Mouse (Mus musculus) adrenal gland, adult 2 months (tissue): Measurements from ENCODE around the gene Timm8a2. TPM values are rescaled to one million over a fixed set of nuclear protein-coding genes. Genes with fewer than 3 reads are reported as not detected.
A peak's percentile ranks its signal among the peaks of the same experiment; 100 is the strongest.
"Not testable (repeated sequence)": the region's sequence is repeated elsewhere in the genome, so short reads cannot be mapped to it uniquely, and the experiment has no call there.

Experiments used
- DNase-seq: peaks from one replicate; pipeline ENCODE4 v3.0.0; 2021
- polyA plus RNA-seq: library from polyadenylated mRNA; depleted of rRNA; stranded (reverse); fragments of >200 nt; gene quantifications from 2 replicates; pipeline ENCODE4 v1.2.3, GENCODE M21; 2012; rRNA removed
- total RNA-seq, 2 experiments: library from RNA; stranded (reverse); gene quantifications; 2 replicates each; pipeline ENCODE4 v1.2.3; 2021

The Timm8a2 gene
- total and polyA plus RNA-seq, 3 experiments: not detected

DNA sequence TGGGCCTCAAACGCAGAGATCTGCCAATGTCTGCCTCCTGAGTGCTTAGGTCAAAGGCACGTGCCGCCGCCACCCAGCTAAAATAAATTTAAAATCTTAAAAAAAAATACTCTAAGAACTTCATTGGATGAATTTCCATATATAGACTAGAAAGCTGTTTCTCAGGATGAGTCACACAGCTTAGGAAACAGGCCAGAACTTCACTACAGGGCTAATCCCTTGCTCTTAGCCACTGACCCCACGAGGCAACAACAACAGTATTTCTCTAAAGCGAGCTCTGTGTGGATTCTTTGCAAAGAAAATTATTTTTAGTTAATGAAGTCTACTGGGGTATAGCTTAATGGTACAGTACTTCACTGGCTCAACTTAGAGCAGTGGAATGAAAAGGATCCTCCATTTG, 26.9 kb downstream of the Timm8a2 start:
- no peak for DNase-seq

DNA sequence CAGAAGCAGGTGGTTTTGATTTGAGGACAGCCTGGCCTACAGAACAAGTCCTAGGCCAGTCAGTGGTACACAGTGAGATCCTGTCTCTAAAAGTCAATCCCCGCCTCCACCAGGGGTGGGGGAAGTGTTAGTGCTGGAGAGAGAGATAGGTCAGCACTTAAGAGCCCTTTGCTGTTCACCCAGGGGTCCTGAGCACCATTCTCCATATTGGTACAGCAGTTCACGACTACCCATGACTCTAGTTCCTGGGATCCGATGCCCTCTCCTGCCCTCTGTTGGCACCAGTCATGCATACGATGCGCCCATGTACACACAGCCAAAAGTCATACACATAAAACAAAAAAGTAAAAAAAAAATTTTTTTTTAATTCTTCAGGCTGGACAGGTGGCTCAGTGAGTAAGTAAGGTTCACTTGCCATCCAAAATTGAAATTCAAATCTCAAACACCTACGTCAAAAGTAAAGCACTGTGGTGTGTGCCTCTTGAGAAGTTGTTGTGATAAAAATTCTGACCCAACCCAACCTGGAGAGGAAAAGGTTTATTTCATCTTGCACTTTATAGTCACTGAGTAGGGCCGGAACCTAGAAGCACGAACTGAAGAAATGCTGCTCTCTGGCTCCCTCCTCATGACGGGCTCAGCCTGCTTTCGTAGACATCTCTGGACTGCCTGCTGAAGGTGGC, 28.1 kb downstream of the Timm8a2 start:
- DNase-seq: no peak

DNA sequence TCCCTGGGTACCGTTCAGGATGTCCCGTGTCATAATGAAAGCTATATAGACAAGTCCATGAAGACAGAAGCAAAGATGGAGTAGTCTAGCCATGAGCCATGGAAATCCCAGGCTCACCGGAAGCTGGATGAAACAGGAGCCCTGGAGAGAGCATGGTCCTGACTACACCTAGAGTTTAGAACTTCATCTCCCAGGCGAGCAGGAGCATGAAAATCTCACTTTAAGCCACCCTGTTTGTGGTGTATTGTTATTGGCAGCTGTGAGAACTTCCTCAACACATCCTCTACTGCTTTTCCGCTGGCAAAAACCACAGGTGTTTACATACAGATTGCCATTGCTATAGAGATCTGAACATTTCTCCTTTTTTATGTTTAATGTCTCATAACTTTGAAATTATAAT, 29.1 kb downstream of the Timm8a2 start:
- DNase-seq: no peak

DNA sequence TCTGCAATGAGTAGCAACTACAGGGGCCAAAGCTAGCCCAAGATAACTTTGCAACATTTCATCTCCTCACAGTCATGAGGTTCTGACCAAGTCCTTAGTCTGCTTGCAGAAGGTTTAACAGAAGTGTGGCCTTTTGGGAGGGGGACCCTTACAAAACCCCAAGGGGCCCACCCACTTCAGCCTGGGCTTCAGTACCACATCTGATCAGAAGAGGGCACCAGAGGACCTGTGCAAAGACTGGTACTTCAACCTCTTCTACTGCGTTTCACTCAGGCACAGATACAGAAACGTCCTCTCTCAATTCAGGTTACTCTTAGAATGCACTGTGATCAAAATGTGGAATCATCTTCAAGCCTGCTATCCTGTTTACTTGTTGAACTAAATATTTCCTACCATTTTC, 30.0 kb downstream of the Timm8a2 start:
- peak; percentile 39 for DNase-seq

DNA sequence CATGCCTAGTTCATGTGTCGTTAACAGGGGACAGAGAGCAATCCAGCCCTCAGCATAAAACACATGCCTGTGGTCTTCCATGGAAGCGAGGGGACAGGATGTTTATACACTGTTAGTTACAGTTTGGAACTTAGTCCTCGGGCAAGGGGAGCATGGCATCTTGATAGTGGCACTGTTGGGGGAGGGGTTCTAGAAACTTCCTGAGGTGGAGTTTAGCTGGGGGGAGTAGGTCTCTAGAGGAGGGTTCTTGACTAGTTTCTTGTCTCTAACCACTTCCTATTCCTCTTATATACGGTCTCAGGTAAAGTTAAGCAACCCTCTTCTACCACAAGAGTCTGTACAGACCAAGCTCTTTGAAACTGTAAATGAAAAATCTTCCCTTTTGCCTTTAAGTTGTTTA, 31.8 kb downstream of the Timm8a2 start:
- DNase-seq: no peak

DNA sequence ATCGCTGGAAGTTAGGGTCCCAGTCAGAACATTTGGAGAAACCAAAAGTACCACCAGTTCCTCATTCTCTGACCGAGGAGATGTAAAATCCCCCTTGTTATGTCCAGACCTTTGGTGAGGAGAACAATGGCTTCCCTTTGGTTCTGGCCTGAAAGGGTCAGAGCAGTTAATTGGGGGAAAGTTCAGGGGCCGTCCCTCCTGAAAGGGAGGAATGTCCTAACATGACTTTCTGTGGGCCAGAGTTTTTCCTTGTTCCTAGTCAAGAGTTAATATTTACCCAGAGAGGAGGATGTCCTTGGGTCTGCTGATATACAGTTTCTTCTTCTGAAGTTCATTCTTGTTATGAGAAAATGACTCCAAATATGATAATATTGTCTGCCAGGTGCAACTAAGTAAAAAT, 33.6 kb downstream of the Timm8a2 start:
- not testable (repeated sequence) for DNase-seq

DNA sequence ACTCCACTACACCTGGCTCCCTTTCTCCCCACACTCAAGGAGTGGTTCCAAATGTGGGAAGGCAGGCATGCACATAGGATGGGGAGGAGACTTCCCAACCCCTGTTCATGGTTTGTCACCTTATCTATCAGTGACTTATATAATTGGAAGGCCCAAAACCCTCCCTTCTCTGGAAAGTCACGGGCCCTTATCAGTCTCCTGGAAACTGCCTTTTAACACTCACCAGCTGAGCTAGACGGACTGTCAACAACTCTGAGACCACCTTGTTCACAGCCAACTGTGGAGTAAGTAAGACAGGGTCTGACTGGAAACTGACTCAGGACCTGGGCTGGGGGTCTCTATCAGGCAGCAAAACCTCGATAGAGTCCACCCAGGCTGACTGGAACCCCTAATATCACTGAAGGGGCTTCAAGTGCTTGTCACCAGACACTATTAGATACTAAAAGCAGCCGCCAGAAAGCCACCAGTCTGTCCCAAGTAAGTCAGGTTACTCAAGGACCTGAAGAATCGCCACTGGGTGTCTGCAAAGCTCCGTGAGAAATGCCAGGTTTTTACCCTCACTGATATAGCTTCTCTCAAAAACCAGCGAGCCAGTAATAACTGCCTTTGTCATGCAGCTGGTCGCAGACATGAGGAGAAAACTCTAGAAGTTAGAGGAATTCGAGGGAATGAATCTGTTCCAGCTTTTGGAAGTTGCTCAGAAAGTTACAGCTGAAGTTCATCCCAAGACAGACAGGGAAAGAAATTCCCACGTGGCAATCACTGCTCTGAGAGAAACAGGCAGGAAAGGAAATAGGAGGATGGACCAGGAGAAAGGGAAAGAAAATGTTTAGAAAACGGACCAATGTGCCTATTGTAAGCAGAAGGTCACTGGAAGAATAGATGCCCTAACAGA, 34.6 kb downstream of the Timm8a2 start:
- no peak for DNase-seq

DNA sequence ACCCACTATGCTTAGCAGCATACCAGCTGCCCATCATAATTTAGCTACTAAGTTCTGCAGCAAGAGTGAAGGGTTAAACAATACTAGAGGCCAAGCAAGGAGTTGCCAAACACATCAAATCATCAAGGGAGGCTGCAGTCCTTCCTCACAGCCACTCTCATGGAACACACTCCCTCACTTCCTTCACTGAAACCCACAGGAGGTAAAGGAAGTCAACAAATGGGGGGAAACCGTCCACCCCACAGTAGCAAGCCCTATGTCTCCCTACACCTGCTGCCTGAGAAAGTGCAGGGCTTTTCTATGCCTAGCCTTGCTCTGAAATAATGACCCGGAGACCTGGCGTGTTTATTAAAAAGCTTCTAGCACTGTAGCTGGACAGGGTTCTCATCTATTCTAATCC, 35.5 kb downstream of the Timm8a2 start:
- no peak for DNase-seq

DNA sequence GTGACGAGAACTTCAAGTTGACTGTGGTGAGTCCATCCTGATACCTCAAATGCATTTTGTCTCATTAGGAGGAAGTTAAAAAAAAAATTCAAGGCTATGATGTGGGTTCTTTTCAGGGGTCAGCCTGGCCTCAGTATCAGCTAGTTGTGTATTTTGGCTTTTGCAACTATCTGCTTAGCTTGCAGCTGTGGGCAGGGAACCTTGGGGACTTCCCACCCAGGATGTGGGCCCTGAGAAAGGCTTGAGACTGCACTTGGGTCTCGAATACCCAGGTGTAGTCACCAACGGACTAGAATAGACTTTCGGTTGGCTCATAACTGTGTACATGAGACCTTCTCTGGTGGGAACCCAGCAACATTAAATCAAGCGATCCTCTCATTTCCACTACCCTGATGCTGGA, 38.9 kb downstream of the Timm8a2 start:
- no peak for DNase-seq

DNA sequence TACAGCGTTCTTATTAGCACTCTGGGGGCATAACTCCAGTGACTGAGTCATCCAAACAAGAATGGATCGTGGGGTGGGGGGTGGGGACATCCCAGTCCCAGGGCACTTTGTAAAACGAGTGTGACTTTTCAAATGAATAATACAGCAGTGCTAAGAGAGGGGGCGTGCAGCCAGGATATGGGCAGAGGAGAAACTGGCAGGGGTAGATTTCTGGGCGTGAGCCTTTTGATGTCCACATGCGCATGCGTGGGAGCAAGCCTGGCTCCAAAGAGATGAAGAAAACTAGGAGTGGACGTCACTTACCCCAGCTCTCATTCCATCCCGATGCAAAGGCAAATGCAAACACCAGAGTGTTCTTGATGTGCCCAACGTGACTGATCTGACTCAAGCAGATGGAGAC, 39.9 kb downstream of the Timm8a2 start:
- DNase-seq: no peak

DNA sequence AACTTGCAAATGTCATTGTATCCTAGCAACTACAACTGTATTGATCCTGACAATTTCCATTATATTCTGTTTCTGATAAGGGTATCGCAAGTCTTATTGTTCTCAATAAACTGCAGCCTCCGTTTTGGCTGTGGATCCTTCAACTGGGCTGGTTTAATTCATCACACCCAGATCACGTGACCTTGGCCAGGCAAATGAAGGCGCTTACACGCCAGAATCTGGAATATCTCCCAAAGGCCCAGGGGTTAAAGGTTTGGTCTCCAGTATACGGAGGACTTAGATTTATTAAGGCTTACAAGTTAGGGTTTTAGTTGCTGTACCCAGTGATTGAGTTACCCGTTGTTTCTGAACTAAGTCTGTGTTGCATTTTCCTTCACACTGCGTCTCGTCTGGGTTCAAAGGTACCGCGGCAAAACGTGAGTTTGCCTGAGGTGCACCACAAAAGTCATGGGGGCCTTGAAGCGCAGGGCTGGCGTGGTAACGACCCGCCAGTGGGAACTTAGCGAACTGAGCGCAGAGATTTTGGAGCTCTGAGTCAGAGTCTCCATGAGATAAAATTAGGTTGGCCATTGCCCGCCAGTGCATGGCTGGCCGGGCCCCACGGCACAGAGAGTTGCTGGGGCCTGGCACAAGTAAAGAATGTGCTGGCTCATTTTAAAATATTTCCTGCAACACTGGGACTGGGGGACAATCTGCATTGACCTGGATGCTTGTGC, 41.2 kb downstream of the Timm8a2 start:
- no peak for DNase-seq

DNA sequence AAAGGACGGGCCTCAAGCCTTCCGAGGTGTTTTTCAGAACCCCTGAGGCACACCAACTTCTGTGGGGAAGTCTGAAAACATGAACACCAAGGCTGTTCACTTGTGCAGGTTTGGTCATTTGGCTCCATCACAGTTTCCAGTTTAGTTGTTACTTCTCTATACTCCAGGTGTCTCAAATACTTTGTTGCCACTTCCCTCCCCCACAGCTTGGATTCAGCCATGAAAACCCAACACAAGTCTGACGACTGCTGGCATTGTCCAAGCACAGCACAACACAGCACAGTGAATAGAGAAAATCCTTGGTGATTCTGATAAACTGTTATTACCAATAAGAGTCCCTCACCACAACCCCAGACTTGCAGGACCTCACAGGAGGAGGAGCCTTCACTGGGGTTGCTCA, 42.5 kb downstream of the Timm8a2 start:
- DNase-seq: no peak

DNA sequence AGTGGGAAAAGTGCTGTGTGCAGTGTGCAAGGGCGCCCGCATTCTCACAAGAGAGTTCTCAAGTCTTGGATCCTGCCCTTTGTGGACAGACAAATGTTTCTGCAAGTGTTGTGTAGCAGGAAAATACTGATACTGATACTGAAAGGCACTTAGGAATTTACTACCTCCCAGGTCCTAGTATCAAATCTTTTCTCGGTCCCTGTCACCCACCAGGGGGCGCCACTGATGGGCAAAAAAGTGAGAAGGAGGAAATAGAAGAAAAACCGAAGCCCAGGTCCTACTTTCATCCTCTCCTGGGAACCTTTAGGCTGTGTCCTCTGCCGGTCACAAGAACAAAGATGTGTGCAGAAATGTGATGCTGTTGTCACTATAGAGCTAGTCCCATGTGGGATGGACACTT, 45.0 kb downstream of the Timm8a2 start:
- peak; percentile 43 for DNase-seq

DNA sequence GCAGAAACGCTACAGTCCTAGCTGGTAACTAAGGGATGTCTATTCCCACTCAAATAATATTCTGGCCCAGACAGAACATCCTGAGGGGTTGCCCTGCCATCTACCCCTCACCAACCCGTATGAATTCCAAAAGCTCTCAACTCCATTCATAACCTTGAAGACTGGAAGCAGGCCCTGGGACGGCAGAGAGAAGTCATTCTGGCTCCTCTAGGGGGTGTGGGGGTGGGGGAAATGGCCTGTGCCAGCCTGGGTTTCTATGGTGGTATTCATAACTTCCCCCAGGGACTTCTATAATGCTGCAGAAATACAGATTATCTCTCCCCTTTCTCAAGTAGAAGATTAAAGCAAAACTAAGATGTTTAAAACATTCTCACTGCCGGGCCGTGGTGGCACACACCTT, 45.4 kb downstream of the Timm8a2 start:
- DNase-seq: no peak

DNA sequence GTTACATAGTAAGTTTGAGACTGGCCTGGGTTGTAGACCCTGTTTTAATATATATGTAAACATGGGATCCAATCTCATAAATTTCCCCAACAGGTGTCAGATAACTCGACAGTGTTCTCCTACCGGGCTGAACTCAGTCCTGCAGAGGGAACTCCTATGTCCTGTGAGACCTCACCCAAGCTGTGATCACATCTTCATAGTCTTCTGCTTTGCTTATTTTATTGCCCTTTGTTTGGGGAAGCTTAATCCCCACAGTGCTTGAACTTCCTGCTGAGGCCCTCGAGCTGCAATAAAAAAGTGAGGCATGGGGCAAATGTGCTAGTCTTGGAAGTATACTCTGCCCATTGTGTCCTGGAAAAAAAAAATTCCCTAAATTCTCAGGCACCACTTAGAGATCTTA, 46.8 kb downstream of the Timm8a2 start:
- DNase-seq: no peak

DNA sequence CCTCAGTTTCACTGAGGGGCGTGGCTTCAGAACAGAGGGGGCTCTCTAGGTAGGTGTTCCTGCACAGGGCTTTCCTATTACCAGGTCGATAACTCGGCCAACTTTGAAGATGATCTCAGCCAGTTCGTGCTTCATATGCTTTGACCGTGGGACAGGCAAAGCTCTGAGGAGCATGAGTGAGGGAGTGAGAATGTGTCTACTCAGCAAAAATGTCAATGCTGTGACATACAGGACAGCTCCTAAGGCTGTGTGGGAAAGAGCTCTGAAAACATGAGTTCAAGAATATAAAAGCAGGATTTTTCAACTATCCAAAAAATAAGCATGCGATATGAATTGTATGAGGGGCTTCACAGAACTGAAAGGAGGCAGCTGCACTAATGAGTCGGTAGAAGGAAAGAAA, 49.0 kb downstream of the Timm8a2 start:
- DNase-seq: no peak

DNA sequence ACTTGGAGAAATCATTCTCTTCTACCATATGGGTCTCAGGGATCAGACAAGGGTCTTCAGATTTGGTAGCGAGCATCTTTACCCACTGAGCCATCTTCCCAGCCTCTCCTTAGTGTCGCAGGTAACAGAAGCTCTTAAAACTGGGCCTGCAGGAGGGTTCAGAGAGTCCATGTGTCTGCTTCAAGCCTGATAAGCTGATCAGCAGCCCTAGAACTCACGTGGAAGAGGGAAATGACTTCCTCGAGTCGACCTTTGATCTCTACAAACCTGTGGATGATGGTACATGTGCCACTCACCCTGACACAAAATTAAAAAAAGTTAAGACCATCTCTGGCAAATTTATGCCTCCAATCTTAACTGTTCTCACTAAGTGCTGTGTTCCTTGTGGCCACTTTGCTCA, 53.5 kb downstream of the Timm8a2 start:
- no peak for DNase-seq

Other genes with a start within 250 kb of the Timm8a2 start
- 10 to 100 TPM; 18.6 to 29.2 TPM for gene Dock9, start 236.8 kb upstream of the Timm8a2 start, total RNA-seq
- 8.0 and 10.0 TPM in 2 replicates for gene Dock9, start 236.8 kb upstream of the Timm8a2 start, polyA plus RNA-seq
- gene Ubac2, start 156.1 kb upstream of the Timm8a2 start, total RNA-seq: 10 to 100 TPM; 30.4 to 42.2 TPM
- 66.7 and 69.0 TPM in 2 replicates for gene Ubac2, start 156.1 kb upstream of the Timm8a2 start, polyA plus RNA-seq
- under 1 TPM in 1 of 2 experiments, not detected in 1; 0.38 TPM for gene Gpr18, start 118.9 kb upstream of the Timm8a2 start, total RNA-seq
- gene Gpr18, start 118.9 kb upstream of the Timm8a2 start, polyA plus RNA-seq: 0.12 and 0.27 TPM in 2 replicates
- 1 to 10 TPM in 1 of 2 experiments, under 1 TPM in 1; 0.35 to 1.5 TPM for gene Gpr183, start 69.5 kb upstream of the Timm8a2 start, total RNA-seq
- gene Gpr183, start 69.5 kb upstream of the Timm8a2 start, polyA plus RNA-seq: 0.62 and 0.67 TPM in 2 replicates
- 100 to 1,000 TPM; 142 to 153 TPM for gene Tm9sf2, start 72.4 kb downstream of the Timm8a2 start, total RNA-seq
- 558 and 638 TPM in 2 replicates for gene Tm9sf2, start 72.4 kb downstream of the Timm8a2 start, polyA plus RNA-seq
- gene Clybl, start 147.0 kb downstream of the Timm8a2 start, total RNA-seq: 100 to 1,000 TPM in 1 of 2 experiments, 10 to 100 TPM in 1; 96.5 to 104 TPM
- gene Clybl, start 147.0 kb downstream of the Timm8a2 start, polyA plus RNA-seq: 4.4 and 5.3 TPM in 2 replicates